ENCODE assay signal across 8 mouse cellular contexts in genomic region chr4:125122431-125123278, GRCm38 (mm10). TPM values are rescaled to one million over a fixed set of nuclear protein-coding genes. Genes with fewer than 3 reads are reported as not detected.
DNase-seq lines count a peak whose midpoint lies in the region; ATAC-seq lines count a peak whose summit lies in the region.
"Had no signal": no experiment of that assay in that cellular context is flagged by ENCODE, and none has a peak within 500 bp of the region (broad histone marks: within the 10 kb centered on the region; RNA-seq: fewer than 3 reads in every experiment).

No protein-coding gene starts in this region.

- peak; percentile 64 for DNase-seq in ES-CJ7 (ENCODE audit: low read depth, low spot score)
- peak; percentile 63 to 76 for DNase-seq in adrenal gland, adult 18-20 months (ENCODE audit: low spot score in 2 of 2)
- peak; percentile 80 to 86 for DNase-seq in heart, adult 9 months (ENCODE audit: low spot score in 2 of 2)
- peak; percentile 77 to 90 for DNase-seq in kidney, postnatal 25 days
- DNase-seq in c-Kit-positive CD71-positive TER-119-positive erythroid progenitor cells, embryonic 14.5 days (ENCODE audit: low spot score): no peak
- DNase-seq in right cerebral cortex, adult 2 months (ENCODE audit: low spot score in 2 of 2): no peak

- ATAC-seq in megakaryocyte progenitor cell, adult 5-6 weeks (replicated peaks; ENCODE audit: poor library complexity): peak; percentile 9; the same call in 1 of the 2 replicates

RNA-seq across cellular contexts. Expression of gene Zc3h12a, which starts 5.0 kb away (rescaled TPM):
- total RNA-seq in adrenal gland, adult 18-20 months (2021): 1 to 10 TPM; 4.1 to 6.5 TPM
- total RNA-seq in megakaryocyte progenitor cell, adult 5-6 weeks (2015): 6.0 and 6.2 TPM in 2 replicates
- 2.3 and 3.6 TPM in 2 replicates for total RNA-seq in megakaryocyte progenitor cell, adult 5-6 weeks (2017)

RNA-seq across cellular contexts. Expression of gene Meaf6, which starts 37.7 kb away (rescaled TPM):
- 10 to 100 TPM; 24.0 to 29.2 TPM for total RNA-seq in adrenal gland, adult 18-20 months (2021)
- 37.5 and 48.8 TPM in 2 replicates for total RNA-seq in megakaryocyte progenitor cell, adult 5-6 weeks (2015)
- total RNA-seq in megakaryocyte progenitor cell, adult 5-6 weeks (2017): 39.0 and 57.7 TPM in 2 replicates

RNA-seq across cellular contexts. Expression of gene Snip1, which starts 56.2 kb away (rescaled TPM):
- total RNA-seq in adrenal gland, adult 18-20 months (2021): 10 to 100 TPM; 16.9 to 20.7 TPM
- 22.0 and 28.6 TPM in 2 replicates for total RNA-seq in megakaryocyte progenitor cell, adult 5-6 weeks (2015)
- total RNA-seq in megakaryocyte progenitor cell, adult 5-6 weeks (2017): 28.3 and 33.5 TPM in 2 replicates

RNA-seq across cellular contexts. Expression of gene Dnali1, which starts 57.2 kb away (rescaled TPM):
- total RNA-seq in adrenal gland, adult 18-20 months (2021): not detected
- total RNA-seq in megakaryocyte progenitor cell, adult 5-6 weeks (2015): 0.15 TPM in 1 of 2 replicates, not detected in the other
- not detected in 2 replicates for total RNA-seq in megakaryocyte progenitor cell, adult 5-6 weeks (2017)
- total RNA-seq: hematopoietic stem cell, adult 5-6 weeks had no signal

Comparison
In these comparisons a context has a peak if more than half of its experiments do, and no peak if none do; other contexts are left out.
1. DNase-seq: peak in ES-CJ7 (single experiment), adrenal gland, adult 18-20 months (2 of 2), heart, adult 9 months (2 of 2) and kidney, postnatal 25 days (2 of 2); none in c-Kit-positive CD71-positive TER-119-positive erythroid progenitor cells, embryonic 14.5 days (single experiment) and right cerebral cortex, adult 2 months (0 of 2).